Mouse (Mus musculus): ENCODE measurements at regions not wholly inside any gene's neighbourhood (a gene's known extent, or its start where the extent isn't known, plus 50 kb on each side); places are given as distances from the start of the nearest gene placed in this dataset.

GRCm38 (mm10) chr7:79534819-79535218 lies 68.7 kb upstream of the Polg start:
- Histone ChIP-seq H3K4me3 (ENCODE audit: control insufficient read depth in 1 of 2, insufficient read depth in 1 of 2, low read depth in 2 of 2, low read length in 2 of 2) (no peak overlapping the region), H3K27me3 (ENCODE audit: control insufficient read depth in 1 of 2, insufficient read depth in 2 of 2, low read length in 2 of 2) (peaks cover 6 to 12% of the 10 kb centered on the region in 2 experiments), H3K36me3 (ENCODE audit: control insufficient read depth in 1 of 2, insufficient read depth in 2 of 2, low read length in 2 of 2) (no peaks in the 10 kb centered on the region), H3K79me2 (ENCODE audit: control insufficient read depth, insufficient read depth, low read length, poor library complexity) (no peaks in the 10 kb centered on the region), H3K9ac (ENCODE audit: control insufficient read depth, low read depth, low read length, poor library complexity, severe bottlenecking) (no peak overlapping the region), H3K4me1 (ENCODE audit: control insufficient read depth in 1 of 2, insufficient read depth in 2 of 2, low read length in 2 of 2) (no peaks in the 10 kb centered on the region), H3K9me3 (replicated peaks; ENCODE audit: insufficient read depth, low read length) (no peaks in the 10 kb centered on the region), H3K27ac (ENCODE audit: control insufficient read depth, low read depth, low read length) (no peak overlapping the region)
- DNase-seq (ENCODE audit: low read depth, low spot score) = no peak
- TF ChIP-seq MAFK (IDR thresholded peaks at IDR 0.05; ENCODE audit: borderline replicate concordance, low read depth, low read length) = no peak
- no peak for TF ChIP-seq KAT2A (conservative IDR thresholded peaks at IDR 0.05; ENCODE audit: low read depth, low read length)
- TF ChIP-seq ZNF384 (IDR thresholded peaks at IDR 0.05; ENCODE audit: low read depth, low read length) = no peak
- no peak for TF ChIP-seq HCFC1 (IDR thresholded peaks at IDR 0.05; ENCODE audit: low read depth, low read length)
- TF ChIP-seq UBTF (IDR thresholded peaks at IDR 0.05; ENCODE audit: borderline replicate concordance, insufficient read depth, low read depth, low read length) = no peak
- TF ChIP-seq CHD1 (IDR thresholded peaks at IDR 0.05; ENCODE audit: low read depth, low read length) = no peak
- no peak for TF ChIP-seq NELFE (IDR thresholded peaks at IDR 0.05; ENCODE audit: low read depth, low read length)

DNA sequence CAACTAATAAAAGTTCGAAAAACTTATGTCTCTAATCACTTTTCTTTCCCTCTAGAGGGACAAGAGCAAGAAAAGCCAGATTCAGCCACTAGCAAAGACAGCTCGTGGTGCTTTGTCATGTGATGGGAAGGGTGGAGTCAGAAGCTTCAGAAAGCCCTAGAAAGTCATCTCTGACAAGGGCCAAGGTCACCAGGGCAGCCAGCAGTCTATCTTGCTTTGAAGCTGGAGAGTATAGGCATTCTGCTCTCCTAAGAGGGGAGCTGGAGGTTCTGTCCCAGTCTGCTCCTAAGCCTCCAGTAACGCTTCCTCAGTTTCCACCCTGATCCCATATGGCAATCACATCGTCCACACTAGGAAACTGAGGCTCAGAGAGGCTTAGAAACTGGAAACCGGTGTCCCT lies 68.2 kb upstream of the Polg start:
- Histone ChIP-seq H3K9me3 (replicated peaks; ENCODE audit: insufficient read depth, low read length) (no peaks in the 10 kb centered on the region), H3K27ac (ENCODE audit: control insufficient read depth, low read depth, low read length) (no peak overlapping the region), H3K36me3 (ENCODE audit: control insufficient read depth in 1 of 2, insufficient read depth in 2 of 2, low read length in 2 of 2) (no peaks in the 10 kb centered on the region), H3K27me3 (ENCODE audit: control insufficient read depth in 1 of 2, insufficient read depth in 2 of 2, low read length in 2 of 2) (peaks cover 6 to 12% of the 10 kb centered on the region in 2 experiments), H3K4me1 (ENCODE audit: control insufficient read depth in 1 of 2, insufficient read depth in 2 of 2, low read length in 2 of 2) (no peaks in the 10 kb centered on the region), H3K9ac (ENCODE audit: control insufficient read depth, low read depth, low read length, poor library complexity, severe bottlenecking) (no peak overlapping the region), H3K4me3 (ENCODE audit: control insufficient read depth in 1 of 2, insufficient read depth in 1 of 2, low read depth in 2 of 2, low read length in 2 of 2) (no peak overlapping the region), H3K79me2 (ENCODE audit: control insufficient read depth, insufficient read depth, low read length, poor library complexity) (no peaks in the 10 kb centered on the region)
- TF ChIP-seq ZMIZ1 (IDR thresholded peaks at IDR 0.05; ENCODE audit: low read depth, low read length) (no peak), ZKSCAN1 (IDR thresholded peaks at IDR 0.05; ENCODE audit: low read depth, low read length) (no peak), RCOR1 (IDR thresholded peaks at IDR 0.05; ENCODE audit: low read depth, low read length) (no peak), GATA1 (IDR thresholded peaks at IDR 0.05; ENCODE audit: low read depth, low read length) (no peak), HCFC1 (IDR thresholded peaks at IDR 0.05; ENCODE audit: low read depth, low read length) (no peak)
- DNase-seq (ENCODE audit: low read depth, low spot score) = no peak

GRCm38 (mm10) chr7:79532626-79533140 lies 66.5 kb upstream of the Polg start:
- Histone ChIP-seq H3K9me3 (replicated peaks; ENCODE audit: insufficient read depth, low read length) (no peaks in the 10 kb centered on the region), H3K79me2 (ENCODE audit: control insufficient read depth, insufficient read depth, low read length, poor library complexity) (no peaks in the 10 kb centered on the region), H3K4me1 (ENCODE audit: control insufficient read depth in 1 of 2, insufficient read depth in 2 of 2, low read length in 2 of 2) (no peaks in the 10 kb centered on the region), H3K4me3 (ENCODE audit: control insufficient read depth in 1 of 2, insufficient read depth in 1 of 2, low read depth in 2 of 2, low read length in 2 of 2) (no peak overlapping the region), H3K36me3 (ENCODE audit: control insufficient read depth in 1 of 2, insufficient read depth in 2 of 2, low read length in 2 of 2) (no peaks in the 10 kb centered on the region), H3K27me3 (ENCODE audit: control insufficient read depth in 1 of 2, insufficient read depth in 2 of 2, low read length in 2 of 2) (peaks cover 6 to 16% of the 10 kb centered on the region in 2 experiments), H3K27ac (ENCODE audit: control insufficient read depth, low read depth, low read length) (no peak overlapping the region), H3K9ac (ENCODE audit: control insufficient read depth, low read depth, low read length, poor library complexity, severe bottlenecking) (no peak overlapping the region)
- TF ChIP-seq GATA1 (IDR thresholded peaks at IDR 0.05; ENCODE audit: low read depth, low read length) (no peak), JUND (IDR thresholded peaks at IDR 0.05; ENCODE audit: low read depth, low read length) (no peak), SIN3A (IDR thresholded peaks at IDR 0.05; ENCODE audit: low read length) (no peak), MEF2A (IDR thresholded peaks at IDR 0.05; ENCODE audit: extremely low read depth, insufficient replicate concordance, low read depth, low read length, poor library complexity, severe bottlenecking) (no peak), ELF1 (IDR thresholded peaks at IDR 0.05; ENCODE audit: low read depth, low read length) (no peak), ZC3H11A (IDR thresholded peaks at IDR 0.05; ENCODE audit: low read depth, low read length) (no peak), TBP (IDR thresholded peaks at IDR 0.05; ENCODE audit: low read depth, low read length) (no peak), BHLHE40 (IDR thresholded peaks at IDR 0.05; ENCODE audit: borderline replicate concordance, low read depth, low read length) (no peak), KAT2A (conservative IDR thresholded peaks at IDR 0.05; ENCODE audit: low read depth, low read length) (no peak)
- DNase-seq (ENCODE audit: low read depth, low spot score) = no peak

Data from MEL (cell line).